Mouse (Mus musculus) forelimb bud, embryonic 11.5 days (tissue): ENCODE measurements around the gene Gm28048.

ENCODE experiments used
- DNase-seq: peaks from one replicate; pipeline ENCODE4 v3.0.0-alpha.2; 2012; ENCODE audit warnings: low read depth, low spot score

The Gm28048 gene

GRCm38 (mm10) chr11:22860335-22861227, 121.3 kb downstream of the Gm28048 start, which contains the start of gene B3gnt2:
Gene B3gnt2 (minus strand): TSS chr11:22860961.
- DNase-seq, result no peak

GRCm38 (mm10) chr11:22859633-22860334, 122.1 kb downstream of the Gm28048 start:
- DNase-seq, result peak; percentile 77

GRCm38 (mm10) chr11:22859301-22859632, 122.6 kb downstream of the Gm28048 start:
- no peak for DNase-seq

- no peak for DNase-seq
Measured at GRCm38 (mm10) chr11:22858441-22859300, 123.2 kb downstream of the Gm28048 start.

- no peak for DNase-seq
Measured at GRCm38 (mm10) chr11:22857705-22858440, 124.0 kb downstream of the Gm28048 start.

GRCm38 (mm10) chr11:22857106-22857704, 124.7 kb downstream of the Gm28048 start:
- no peak for DNase-seq

- DNase-seq, result no peak
Measured at GRCm38 (mm10) chr11:22856371-22856965, 125.4 kb downstream of the Gm28048 start.

- no peak for DNase-seq
Measured at GRCm38 (mm10) chr11:22854571-22854970, 127.3 kb downstream of the Gm28048 start.

GRCm38 (mm10) chr11:22853477-22854157, 128.3 kb downstream of the Gm28048 start:
- DNase-seq, result no peak

- DNase-seq, result no peak
Measured at GRCm38 (mm10) chr11:22852510-22852909, 129.4 kb downstream of the Gm28048 start.

GRCm38 (mm10) chr11:22851416-22851815, 130.5 kb downstream of the Gm28048 start:
- DNase-seq, result no peak

- DNase-seq, result no peak
Measured at GRCm38 (mm10) chr11:22850077-22850476, 131.8 kb downstream of the Gm28048 start.

GRCm38 (mm10) chr11:22848649-22849195, 133.2 kb downstream of the Gm28048 start:
- DNase-seq, result no peak

GRCm38 (mm10) chr11:22847732-22848648, 133.9 kb downstream of the Gm28048 start:
- DNase-seq, result no peak

GRCm38 (mm10) chr11:22846960-22847731, 134.7 kb downstream of the Gm28048 start:
- no peak for DNase-seq

- no peak for DNase-seq
Measured at GRCm38 (mm10) chr11:22846093-22846835, 135.6 kb downstream of the Gm28048 start.
